Mouse (Mus musculus) cortical plate, adult 2 months (tissue): ENCODE data around the gene Pcdh9.

ENCODE experiments used
- CTCF ChIP-seq: fragments of 200-500 bp; IDR thresholded peaks from 2 replicates; pipeline ENCODE4 v1.5.1; 2011; ENCODE audit warnings: mild to moderate bottlenecking, control low read depth, low read length; ENCODE audit not compliant: insufficient read depth; ENCODE audit errors: extremely low read depth
- POLR2A ChIP-seq: fragments of 200-500 bp; IDR thresholded peaks from 2 replicates; pipeline ENCODE4 v1.6.1; 2011; ENCODE audit warnings: mild to moderate bottlenecking, low read length, control low read depth; ENCODE audit not compliant: insufficient read depth; ENCODE audit errors: extremely low read depth

DNA sequence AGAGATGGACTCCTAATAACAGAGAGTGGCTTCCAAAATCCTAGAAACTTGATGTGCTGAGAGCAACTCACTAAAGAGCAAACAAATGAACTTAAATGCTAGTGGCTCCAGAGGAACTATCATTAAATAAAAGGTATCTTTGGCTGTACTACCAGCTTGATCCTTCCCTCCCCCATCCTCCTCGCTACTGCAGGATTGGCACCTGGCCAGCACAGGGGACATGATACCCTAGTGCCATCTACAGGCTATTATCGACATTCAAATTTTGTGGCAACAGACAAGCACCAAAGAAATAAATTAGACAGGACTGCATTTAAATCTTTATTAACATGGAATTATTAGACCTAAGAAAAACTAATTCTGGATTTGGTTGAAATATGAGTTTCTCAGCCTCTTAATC, 6.0 kb downstream of the Pcdh9 start:
- TF ChIP-seq POLR2A (no peak), CTCF (peak; percentile 85)
